ENCODE assay signal across 7 mouse cellular contexts in the genomic region with DNA sequence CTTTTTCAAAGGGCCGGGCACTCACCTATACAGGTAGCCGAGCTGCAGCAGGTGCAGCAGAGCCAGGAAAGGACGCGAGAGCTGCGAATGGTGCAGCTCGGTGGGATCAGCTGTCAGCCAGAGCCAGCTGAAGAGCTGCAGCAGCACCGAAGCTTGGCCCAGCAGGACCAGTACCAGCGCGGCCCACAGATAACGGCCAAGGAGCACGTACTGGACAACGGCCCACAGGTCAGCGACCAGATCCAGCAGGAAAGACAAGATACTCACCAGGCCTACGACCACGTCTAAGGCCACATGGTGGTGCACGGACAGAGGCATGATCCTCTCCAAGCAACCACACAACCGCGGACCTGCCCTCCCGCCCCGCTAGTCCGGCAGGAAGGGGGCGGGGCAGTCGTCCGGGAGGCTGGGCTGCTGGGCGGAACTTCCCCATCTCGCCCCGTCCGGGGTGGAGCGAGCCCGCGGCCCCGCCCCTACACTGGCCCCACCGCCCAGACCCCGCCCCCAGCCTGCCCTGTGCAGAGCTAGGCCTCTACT. TPM values are rescaled to one million over a fixed set of nuclear protein-coding genes. Genes with fewer than 3 reads are reported as not detected.
A peak's percentile ranks its signal among the peaks of the same experiment; 100 is the strongest.
DNase-seq lines count a peak whose midpoint lies in the region; TF ChIP-seq lines count a peak whose summit lies in the region.

Xkr8 (minus strand) TSS at position 399 of the 537 bp plus-strand sequence.

- H3K4me1 ChIP-seq in cortical plate, adult 2 months (ENCODE audit: control insufficient read depth, insufficient read depth, low read length) = no peaks in the 10 kb centered on the region
- peaks cover 16% of the 10 kb centered on the region for H3K4me1 ChIP-seq in midbrain, embryonic 10.5 days

- 2% methylated on average over 34 of the region's 34 CpGs for WGBS in midbrain, embryonic 10.5 days

- intact Hi-C loops in left cerebral cortex, postnatal 36 days (cut with DNase I) = no loop called here

- no peaks in the 10 kb centered on the region for H3K27me3 ChIP-seq in midbrain, embryonic 10.5 days (ENCODE audit: low read depth, poor library complexity, severe bottlenecking)

- DNase-seq in adrenal gland, adult (ENCODE audit: inconsistent age in 2 of 2, low spot score in 1 of 2) = peak; percentile 94 to 97
- DNase-seq in gastrocnemius, postnatal 10 days = peak; percentile 95
- peak; percentile 16 for DNase-seq in hindlimb bud, embryonic 11.5 days (ENCODE audit: extremely low spot score, low read depth, low spot score)
- DNase-seq in left cerebral cortex, postnatal 36 days (ENCODE audit: low spot score in 2 of 2) = peak; percentile 48 to 62
- peak; percentile 89 for DNase-seq in midbrain, embryonic 10.5 days (ENCODE audit: low spot score)
- peak; percentile 76 for DNase-seq in right cerebral cortex, postnatal 4 days

- H3K27ac ChIP-seq in cortical plate, adult 2 months (ENCODE audit: insufficient read depth, low read length) = no peak within 1 kb of the TSS
- H3K27ac ChIP-seq in midbrain, embryonic 10.5 days (replicated peaks) = peak within 1 kb of the TSS; percentile 76

- H3K36me3 ChIP-seq in midbrain, embryonic 10.5 days = peaks cover 8% of the 10 kb centered on the region

- TF ChIP-seq CTCF in cortical plate, adult 2 months (IDR thresholded peaks at IDR 0.05; ENCODE audit: extremely low read depth, insufficient read depth, low read length) = no peak

- TF ChIP-seq POLR2A in cortical plate, adult 2 months (IDR thresholded peaks at IDR 0.05; ENCODE audit: extremely low read depth, insufficient read depth, low read length) = no peak

- H3K4me3 ChIP-seq in cortical plate, adult 2 months (ENCODE audit: insufficient read depth, low read length) = peak within 1 kb of the TSS; percentile 45
- H3K4me3 ChIP-seq in midbrain, embryonic 10.5 days = peak within 1 kb of the TSS; percentile 68

- no peaks in the 10 kb centered on the region for H3K9me3 ChIP-seq in midbrain, embryonic 10.5 days (replicated peaks)

RNA-seq across cellular contexts. Expression of gene Xkr8, which starts in this region (rescaled TPM):
- polyA plus RNA-seq in cortical plate, adult 2 months (2012; rRNA removed) = 2.8 and 3.0 TPM in 2 replicates
- total RNA-seq in gastrocnemius, postnatal 10 days (2021) = 1 to 10 TPM; 2.3 to 2.6 TPM
- total RNA-seq in left cerebral cortex, postnatal 36 days (2021) = 1 to 10 TPM; 2.7 to 3.6 TPM
- polyA plus RNA-seq in midbrain, embryonic 10.5 days (2016; fragmentation: Nextera tagmentation; extraction: Ambion mirVana) = 4.3 and 4.8 TPM in 2 replicates

Comparison
In these comparisons a context has a peak if more than half of its experiments do, and no peak if none do; other contexts are left out.
1. DNase-seq: peak in every context shown above with its lines; median percentile 96 in adrenal gland, adult; 95 in gastrocnemius, postnatal 10 days; 89 in midbrain, embryonic 10.5 days; 76 in right cerebral cortex, postnatal 4 days; 55 in left cerebral cortex, postnatal 36 days; 16 in hindlimb bud, embryonic 11.5 days.